ENCODE assay signal across 8 mouse cellular contexts in genomic region chr17:12300896-12301706, GRCm38 (mm10). TPM values are rescaled to one million over a fixed set of nuclear protein-coding genes. Genes with fewer than 3 reads are reported as not detected.
A peak's percentile ranks its signal among the peaks of the same experiment; 100 is the strongest.
DNase-seq lines count a peak whose midpoint lies in the region; ATAC-seq lines count a peak whose summit lies in the region.

No protein-coding gene starts in this region.

- peaks cover 31% of the 10 kb centered on the region for H3K4me1 ChIP-seq in kidney, embryonic 15.5 days
- peaks cover 18% of the 10 kb centered on the region; the same call in 1 of the 2 replicates for H3K4me1 ChIP-seq in stomach, embryonic 15.5 days

- H3K9ac ChIP-seq in kidney, embryonic 15.5 days = no peak overlapping the region
- H3K9ac ChIP-seq in stomach, embryonic 15.5 days = no peak overlapping the region

- no peak overlapping the region for H3K4me3 ChIP-seq in kidney, embryonic 15.5 days (replicated peaks)
- no peak overlapping the region for H3K4me3 ChIP-seq in stomach, embryonic 15.5 days (replicated peaks)

- no peaks in the 10 kb centered on the region for H3K9me3 ChIP-seq in kidney, embryonic 15.5 days (replicated peaks)
- no peaks in the 10 kb centered on the region for H3K9me3 ChIP-seq in stomach, embryonic 15.5 days

- H3K36me3 ChIP-seq in kidney, embryonic 15.5 days = no peaks in the 10 kb centered on the region
- no peaks in the 10 kb centered on the region for H3K36me3 ChIP-seq in stomach, embryonic 15.5 days

- H3K27ac ChIP-seq in kidney, embryonic 15.5 days = no peak overlapping the region
- H3K27ac ChIP-seq in stomach, embryonic 15.5 days = peak overlapping the region; percentile 76; the same call in 1 of the 2 replicates

- ATAC-seq in kidney, embryonic 15.5 days (replicated peaks; ENCODE audit: low FRiP score) = peak; percentile 61; the same call in 1 of the 2 replicates
- ATAC-seq in stomach, embryonic 15.5 days (ENCODE audit: insufficient read depth, low FRiP score, low read depth) = peak; percentile 65; the same call in 1 of the 2 replicates

- WGBS in kidney, embryonic 15.5 days = 41% methylated on average over 3 of the region's 3 CpGs
- 45% methylated on average over 3 of the region's 3 CpGs for WGBS in stomach, embryonic 15.5 days

- DNase-seq in heart, adult 18-20 months = peak; percentile 58 to 60
- DNase-seq in heart, adult 9 months (ENCODE audit: low spot score in 2 of 2) = no peak
- peak; percentile 59 for DNase-seq in ZHBTc4 (ENCODE audit: low read depth, low spot score)
- peak; percentile 31 for DNase-seq in heart, adult 8-10 months (ENCODE audit: low spot score)
- DNase-seq in lung, postnatal 4 days = peak; percentile 52 to 69
- no peak for DNase-seq in layer of hippocampus, postnatal 14 days (ENCODE audit: low spot score in 2 of 2)

- H3K27me3 ChIP-seq in kidney, embryonic 15.5 days = no peaks in the 10 kb centered on the region
- no peaks in the 10 kb centered on the region for H3K27me3 ChIP-seq in stomach, embryonic 15.5 days (replicated peaks)

- no peak overlapping the region for H3K4me2 ChIP-seq in kidney, embryonic 15.5 days
- no peak overlapping the region for H3K4me2 ChIP-seq in stomach, embryonic 15.5 days

RNA-seq across cellular contexts. Expression of gene Map3k4, which starts 17.5 kb away (rescaled TPM):
- 10 to 100 TPM; 44.7 to 49.8 TPM for total RNA-seq in heart, adult 18-20 months (2021)
- 10 to 100 TPM; 39.7 to 57.5 (median 49.8) TPM for total RNA-seq in heart, adult 8-10 months (2022)
- polyA plus RNA-seq in kidney, embryonic 15.5 days (2015; fragmentation: Nextera tagmentation; extraction: Ambion mirVana) = 46.9 and 50.2 TPM in 2 replicates
- polyA plus RNA-seq in stomach, embryonic 15.5 days (2015; fragmentation: Nextera tagmentation; extraction: Ambion mirVana) = 55.9 and 56.3 TPM in 2 replicates
- 10 to 100 TPM; 41.5 to 46.0 TPM for total RNA-seq in layer of hippocampus, postnatal 14 days (2021)

Comparison
In these comparisons a context has a peak if more than half of its experiments do, and no peak if none do; other contexts are left out.
1. DNase-seq: peak in heart, adult 18-20 months (2 of 2), ZHBTc4 (single experiment), heart, adult 8-10 months (single experiment) and lung, postnatal 4 days (2 of 2); none in heart, adult 9 months (0 of 2) and layer of hippocampus, postnatal 14 days (0 of 2).